Mouse (Mus musculus) intestine, postnatal 0 days (tissue): ENCODE measurements at regions not wholly inside any gene's neighbourhood (a gene's known extent, or its start where the extent isn't known, plus 50 kb on each side); places are given as distances from the start of the nearest gene placed in this dataset.

Experiments used
- ATAC-seq: fragments of 200-750 bp; cut with Nextera tagmentation; 2 replicates; pipeline ENCODE4 v1.8.0; 2017; ENCODE audit warnings: mild to moderate bottlenecking, moderate TSS enrichment, moderate library complexity
- H3K27ac ChIP-seq: fragments of 300-500 bp; sonication (generic); 2 replicates; pipeline ENCODE4 v1.5.1; 2014; ENCODE audit warnings: mild to moderate bottlenecking, low read depth, low read length, moderate library complexity
- H3K27me3 ChIP-seq: fragments of 300-500 bp; sonication (generic); replicated peaks from 2 replicates; pipeline ENCODE4 v1.6.1; 2014; ENCODE audit warnings: low read length, mixed read lengths; ENCODE audit not compliant: control insufficient read depth, insufficient read depth
- H3K36me3 ChIP-seq: fragments of 300-500 bp; sonication (generic); 2 replicates; pipeline ENCODE4 v1.6.1; 2014; ENCODE audit warnings: mild to moderate bottlenecking, moderate library complexity; ENCODE audit not compliant: control insufficient read depth, insufficient read depth
- H3K4me1 ChIP-seq: fragments of 300-500 bp; sonication (generic); replicated peaks from 2 replicates; pipeline ENCODE4 v1.6.1; 2014; ENCODE audit warnings: antibody characterized with exemption, low read length, mixed read lengths; ENCODE audit not compliant: control insufficient read depth, insufficient read depth
- H3K4me2 ChIP-seq: fragments of 300-500 bp; sonication (generic); replicated peaks from 2 replicates; pipeline ENCODE4 v1.6.1; 2014; ENCODE audit warnings: low read depth, mild to moderate bottlenecking, moderate library complexity
- H3K4me3 ChIP-seq: fragments of 300-500 bp; sonication (generic); 2 replicates; pipeline ENCODE4 v1.5.1; 2014; ENCODE audit warnings: low read depth, low read length
- H3K9ac ChIP-seq: fragments of 300-500 bp; sonication (generic); 2 replicates; pipeline ENCODE4 v1.6.1; 2014; ENCODE audit warnings: mild to moderate bottlenecking, low read depth, low read length
- H3K9me3 ChIP-seq: fragments of 300-500 bp; sonication (generic); 2 replicates; pipeline ENCODE4 v1.6.1; 2016; ENCODE audit warnings: mixed run types; ENCODE audit not compliant: control insufficient read depth
- CTCF ChIP-seq: sonication (generic); IDR thresholded peaks from 2 replicates; pipeline ENCODE4 v1.5.1; 2016; ENCODE audit warnings: low read depth, mild to moderate bottlenecking, control low read depth, antibody characterized with exemption, moderate library complexity
- WGBS: fragments of 180-500 bp; shearing (Covaris S2); extraction: QIAGEN DNeasy Blood & Tissue Kit; methylation state at CpG from one replicate; pipeline ENCODE4 v1.1.7; 2014; 5-methylcytosine and 5-hydroxymethylcytosine counted together

DNA sequence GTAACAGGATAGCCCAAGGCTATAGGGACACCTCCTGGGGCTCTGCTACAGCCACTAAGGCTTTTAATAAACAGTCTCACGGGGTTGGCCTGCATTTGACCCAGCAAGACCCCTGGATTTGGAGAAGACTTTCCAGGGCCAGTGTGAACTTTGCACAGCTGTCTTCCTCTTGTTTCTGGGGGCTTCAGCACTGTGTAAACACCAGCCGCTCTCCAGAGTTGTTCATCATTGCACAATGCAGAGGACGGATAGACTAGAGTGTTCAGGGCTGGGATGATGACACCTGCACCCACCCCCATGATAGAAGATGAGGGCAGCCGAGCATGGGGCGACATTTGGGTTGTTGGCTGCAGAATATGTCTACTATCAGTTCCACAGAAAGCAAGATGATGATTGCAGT, 112.9 kb downstream of the Sall1 start:
- H3K4me1 ChIP-seq, result no peaks in the 10 kb centered on the region
- no peak for TF ChIP-seq CTCF
- ATAC-seq, result no peak
- no peak overlapping the region for H3K4me3 ChIP-seq
- WGBS, result 51% methylated on average over 5 of the region's 5 CpGs
- no peaks in the 10 kb centered on the region for H3K27me3 ChIP-seq
- H3K4me2 ChIP-seq, result no peak overlapping the region
- no peak overlapping the region for H3K9ac ChIP-seq
- H3K9me3 ChIP-seq, result no peaks in the 10 kb centered on the region
- H3K27ac ChIP-seq, result no peak overlapping the region
- no peaks in the 10 kb centered on the region for H3K36me3 ChIP-seq

DNA sequence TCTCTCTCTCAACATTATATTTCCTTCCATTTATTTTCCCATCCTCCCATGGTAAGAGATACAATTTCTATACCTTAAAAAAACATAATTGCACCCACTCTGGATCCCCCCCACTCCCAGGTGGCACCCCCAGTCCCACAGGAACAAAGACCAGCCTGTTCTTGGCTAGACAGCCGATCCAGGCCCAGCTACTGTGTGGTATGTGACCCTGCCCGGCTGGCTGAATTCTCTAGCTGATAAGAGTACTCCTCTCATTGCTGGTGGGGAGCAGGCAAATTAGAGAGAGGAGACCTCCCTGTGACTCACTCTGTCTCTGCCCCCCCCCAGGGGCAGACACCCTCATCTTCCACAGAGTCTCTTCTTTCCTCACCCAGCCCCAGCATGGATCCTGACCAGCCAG, 113.6 kb downstream of the Sall1 start:
- TF ChIP-seq CTCF, result no peak
- WGBS, result 26% methylated on average over 2 of the region's 2 CpGs
- no peaks in the 10 kb centered on the region for H3K36me3 ChIP-seq

GRCm38 (mm10) chr8:88928675-88929377, 115.1 kb downstream of the Sall1 start:
- H3K4me1 ChIP-seq, result no peaks in the 10 kb centered on the region
- no peak overlapping the region for H3K27ac ChIP-seq
- H3K4me3 ChIP-seq, result no peak overlapping the region
- no peak overlapping the region for H3K9ac ChIP-seq
- 36% methylated on average over 7 of the region's 7 CpGs for WGBS
- no peak for ATAC-seq
- no peaks in the 10 kb centered on the region for H3K9me3 ChIP-seq
- no peaks in the 10 kb centered on the region for H3K27me3 ChIP-seq
- no peak for TF ChIP-seq CTCF
- no peak overlapping the region for H3K4me2 ChIP-seq
- no peaks in the 10 kb centered on the region for H3K36me3 ChIP-seq

More for the DNA sequence above, 113.6 kb downstream of the Sall1 start:
- Histone ChIP-seq H3K4me1 (no peaks in the 10 kb centered on the region), H3K9me3 (no peaks in the 10 kb centered on the region), H3K4me3 (no peak overlapping the region), H3K27ac (no peak overlapping the region), H3K27me3 (no peaks in the 10 kb centered on the region), H3K4me2 (no peak overlapping the region), H3K9ac (no peak overlapping the region)
- no peak for ATAC-seq

DNA sequence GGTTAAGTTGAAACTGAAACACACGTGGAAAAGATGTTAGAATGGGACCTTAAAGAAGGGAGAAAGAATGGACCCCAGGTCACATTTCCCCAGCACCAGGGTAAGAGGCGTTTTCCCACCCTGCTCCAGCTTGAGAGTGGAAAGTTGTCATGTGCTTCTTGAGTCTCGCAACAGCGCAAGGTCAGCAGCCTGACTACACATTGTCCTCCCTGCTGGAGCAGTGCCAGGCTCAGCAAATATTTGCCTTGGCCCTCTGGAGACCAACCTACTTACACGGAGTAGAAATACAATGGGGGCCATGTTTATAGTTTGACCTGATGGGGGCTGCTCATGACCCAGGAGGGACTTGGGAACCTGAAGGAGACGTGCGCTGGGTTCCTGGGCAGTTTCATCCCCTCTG, 121.1 kb downstream of the Sall1 start:
- Histone ChIP-seq H3K27ac (no peak overlapping the region), H3K4me2 (no peak overlapping the region), H3K4me1 (no peaks in the 10 kb centered on the region), H3K36me3 (no peaks in the 10 kb centered on the region), H3K9me3 (no peaks in the 10 kb centered on the region), H3K27me3 (no peaks in the 10 kb centered on the region), H3K4me3 (no peak overlapping the region), H3K9ac (no peak overlapping the region)
- no peak for TF ChIP-seq CTCF
- no peak for ATAC-seq
- 39% methylated on average over 7 of the region's 7 CpGs for WGBS

- 53% methylated on average over 4 of the region's 4 CpGs for WGBS
- no peaks in the 10 kb centered on the region for H3K27me3 ChIP-seq
- no peak for ATAC-seq
- no peaks in the 10 kb centered on the region for H3K4me1 ChIP-seq
- no peak overlapping the region for H3K4me3 ChIP-seq
- H3K9ac ChIP-seq, result no peak overlapping the region
- H3K4me2 ChIP-seq, result no peak overlapping the region
- no peaks in the 10 kb centered on the region for H3K36me3 ChIP-seq
- no peak for TF ChIP-seq CTCF
- H3K9me3 ChIP-seq, result no peaks in the 10 kb centered on the region
- no peak overlapping the region for H3K27ac ChIP-seq
Measured at GRCm38 (mm10) chr8:88921967-88922366, 122.0 kb downstream of the Sall1 start.

DNA sequence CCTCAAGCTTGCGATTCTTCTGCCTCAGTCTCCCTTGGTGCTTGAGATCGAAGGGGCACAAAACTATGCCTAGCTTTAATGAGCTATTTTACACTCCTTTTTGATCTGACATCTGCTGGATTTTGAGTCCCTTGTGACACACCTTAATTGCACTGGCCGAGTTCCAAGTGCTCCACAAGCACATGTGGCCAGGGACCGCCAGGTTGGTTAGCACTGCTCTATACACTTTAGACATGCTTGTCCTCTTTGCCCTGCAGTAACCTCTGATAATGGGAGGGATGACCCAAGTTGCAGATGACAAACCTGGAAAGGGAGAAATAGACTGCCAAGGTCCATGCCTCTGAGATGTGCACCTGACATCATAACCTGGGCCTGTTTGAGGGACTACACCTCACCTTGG, 124.7 kb downstream of the Sall1 start:
- TF ChIP-seq CTCF, result no peak
- ATAC-seq, result no peak
- no peak overlapping the region for H3K4me3 ChIP-seq
- H3K4me2 ChIP-seq, result no peak overlapping the region
- H3K27ac ChIP-seq, result no peak overlapping the region
- no peaks in the 10 kb centered on the region for H3K36me3 ChIP-seq
- H3K9me3 ChIP-seq, result no peaks in the 10 kb centered on the region
- H3K9ac ChIP-seq, result no peak overlapping the region
- no peaks in the 10 kb centered on the region for H3K4me1 ChIP-seq
- H3K27me3 ChIP-seq, result no peaks in the 10 kb centered on the region
- 54% methylated on average over 4 of the region's 4 CpGs for WGBS

DNA sequence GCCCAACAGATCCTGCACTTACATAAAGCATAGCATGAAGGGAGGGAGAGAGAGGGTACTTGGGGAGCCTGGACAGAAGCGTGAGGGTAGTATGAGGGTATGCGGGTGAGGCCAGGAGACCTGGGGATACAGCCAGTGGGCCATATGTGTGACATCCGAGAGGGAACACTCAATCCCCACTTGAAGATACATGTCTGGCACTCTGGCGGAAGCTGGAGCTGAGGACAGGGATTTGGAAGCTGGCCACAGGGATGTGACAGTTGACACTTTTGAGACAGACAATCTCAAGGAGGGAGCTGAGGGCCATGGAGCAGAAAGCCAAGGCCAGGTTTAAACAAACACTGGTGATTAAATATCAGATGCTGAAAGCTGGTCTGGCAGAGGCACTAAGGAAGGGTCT, 127.9 kb downstream of the Sall1 start:
- no peaks in the 10 kb centered on the region for H3K27me3 ChIP-seq
- no peak overlapping the region for H3K4me3 ChIP-seq
- H3K4me2 ChIP-seq, result no peak overlapping the region
- H3K36me3 ChIP-seq, result no peaks in the 10 kb centered on the region
- no peak overlapping the region for H3K9ac ChIP-seq
- no peaks in the 10 kb centered on the region for H3K4me1 ChIP-seq
- no peak for TF ChIP-seq CTCF
- no peaks in the 10 kb centered on the region for H3K9me3 ChIP-seq
- ATAC-seq, result no peak
- WGBS, result 81% methylated on average over 4 of the region's 4 CpGs
- no peak overlapping the region for H3K27ac ChIP-seq
